Mouse (Mus musculus) left cerebral cortex, postnatal 4 days (tissue): ENCODE results near the gene Eef1a2. TPM values are rescaled to one million over a fixed set of nuclear protein-coding genes. Genes with fewer than 3 reads are reported as not detected.
"Not testable (repeated sequence)": the region's sequence is repeated elsewhere in the genome, so short reads cannot be mapped to it uniquely, and the experiment has no call there.

ENCODE experiments used
- DNase-seq: peaks from one replicate; pipeline ENCODE4 v3.0.0-alpha.2; 2022
- intact Hi-C: fragments of 180-260 bp; cut with DNase I; formaldehyde crosslinking; loops from one replicate; pipeline ENCODE4 v1.15.1; 2025
- total RNA-seq, 2 experiments: library from RNA; stranded (reverse); gene quantifications; 2 replicates each; pipeline ENCODE4 v1.2.3; 2021

Eef1a2 gene
- total RNA-seq = 100 to 1,000 TPM; 399 to 423 TPM

DNA sequence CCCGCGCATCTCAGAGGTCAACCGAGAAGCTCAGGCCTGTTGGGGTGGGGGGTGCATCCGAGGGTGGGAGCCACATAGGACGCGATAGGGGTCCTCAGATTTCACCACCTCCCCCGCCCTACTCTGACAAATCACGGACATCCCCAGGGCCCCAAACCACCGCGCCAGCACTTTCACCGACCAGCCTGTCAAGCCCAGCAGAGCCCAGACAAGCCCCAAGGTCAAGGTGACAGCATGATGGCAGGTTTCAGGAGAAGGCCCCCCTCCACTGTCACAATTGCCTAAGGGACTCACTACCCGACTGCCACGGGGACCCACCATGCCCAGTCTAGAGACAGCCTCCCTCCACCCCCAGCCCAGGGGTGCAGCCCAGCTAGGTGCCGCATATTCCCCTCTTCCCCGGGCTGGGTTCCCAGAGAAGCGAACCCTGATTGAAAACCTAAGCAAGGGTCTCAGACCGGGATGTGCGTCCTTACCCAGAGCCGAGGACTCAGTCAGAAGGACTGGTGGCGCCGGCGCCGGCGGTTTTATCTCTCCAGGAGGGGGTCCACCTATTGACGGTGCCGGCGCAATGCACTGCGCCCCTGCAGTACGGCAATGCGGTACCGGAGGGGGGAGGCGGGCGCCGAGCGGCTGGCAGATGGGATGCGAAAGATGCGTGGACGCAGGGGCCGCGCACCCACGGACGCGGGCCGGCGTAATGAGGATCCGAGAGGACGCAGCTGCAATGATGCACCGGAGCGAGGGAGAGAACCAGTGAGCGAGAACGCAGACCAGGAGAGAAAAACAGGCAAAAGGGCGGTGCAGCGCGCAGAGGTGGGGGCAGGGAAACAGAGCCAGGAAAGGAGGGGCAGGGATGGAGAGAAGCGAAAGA lies at the start of gene Eef1a2:
Gene Eef1a2 (minus strand): TSS at position 767 of the 874 bp plus-strand sequence.
- peak; percentile 59 for DNase-seq
- intact Hi-C loops = no loop called here

DNA sequence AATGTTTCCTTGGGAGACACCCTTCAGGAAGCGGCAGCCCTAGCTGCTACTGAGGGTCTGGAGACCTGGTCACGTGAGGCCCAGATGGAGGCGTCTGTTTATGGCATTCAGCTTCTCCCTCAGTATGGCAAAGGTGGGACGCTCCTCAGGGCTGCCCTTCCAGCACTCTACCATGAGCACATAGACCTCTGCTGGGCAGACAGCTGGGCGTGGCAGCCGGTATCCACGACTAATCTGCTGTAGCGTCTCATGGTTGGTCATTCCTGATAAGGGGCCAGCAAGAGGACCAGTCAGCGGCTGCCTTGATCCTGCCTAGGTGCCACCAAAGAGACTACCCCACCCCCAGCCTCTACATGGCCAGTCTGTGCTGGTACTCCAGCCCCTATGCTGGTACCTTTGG lies 49.3 kb upstream of the Eef1a2 start:
- DNase-seq = no peak
- intact Hi-C loops = no loop called here

DNA sequence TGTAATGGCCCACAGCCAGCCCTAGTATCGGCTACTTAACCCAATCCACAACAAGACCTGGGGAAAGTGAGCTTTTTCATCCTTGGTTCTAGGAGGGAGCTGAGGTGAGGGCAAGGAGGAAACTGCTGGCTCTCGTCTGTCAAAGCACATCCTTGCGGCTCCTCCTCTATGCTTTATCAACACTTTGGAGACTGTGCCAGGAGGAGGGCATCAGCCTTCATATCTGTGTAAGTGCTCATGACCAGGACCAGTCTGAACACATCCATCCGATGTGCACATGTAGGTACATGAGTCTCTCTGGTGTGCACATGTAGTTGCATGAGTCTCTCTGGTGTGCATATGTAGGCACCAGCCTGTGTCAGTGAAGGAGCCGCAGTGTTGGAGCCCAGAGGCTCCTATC lies 48.9 kb upstream of the Eef1a2 start:
- DNase-seq = no peak
- intact Hi-C loops = no loop called here

DNA sequence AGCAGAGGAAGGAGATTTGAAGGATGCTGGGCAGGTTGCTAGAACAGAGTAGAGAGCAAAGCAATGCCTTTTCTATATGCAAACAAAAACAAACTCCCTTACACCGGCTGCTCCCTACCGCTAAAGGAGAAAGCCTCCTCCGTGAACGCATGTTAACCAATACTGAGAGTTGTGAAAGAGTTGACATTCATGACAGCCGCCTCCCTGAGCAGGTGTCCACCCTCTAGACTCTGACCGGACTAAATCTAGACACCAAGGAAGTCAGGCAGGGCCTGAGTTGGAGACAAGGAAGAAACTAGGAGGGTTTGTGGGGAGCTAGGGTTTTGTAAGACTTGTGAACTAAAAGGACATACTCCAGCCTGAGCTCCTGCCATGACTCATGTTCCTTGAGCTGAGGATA lies 46.1 kb upstream of the Eef1a2 start:
- intact Hi-C loops = no loop called here
- no peak for DNase-seq

DNA sequence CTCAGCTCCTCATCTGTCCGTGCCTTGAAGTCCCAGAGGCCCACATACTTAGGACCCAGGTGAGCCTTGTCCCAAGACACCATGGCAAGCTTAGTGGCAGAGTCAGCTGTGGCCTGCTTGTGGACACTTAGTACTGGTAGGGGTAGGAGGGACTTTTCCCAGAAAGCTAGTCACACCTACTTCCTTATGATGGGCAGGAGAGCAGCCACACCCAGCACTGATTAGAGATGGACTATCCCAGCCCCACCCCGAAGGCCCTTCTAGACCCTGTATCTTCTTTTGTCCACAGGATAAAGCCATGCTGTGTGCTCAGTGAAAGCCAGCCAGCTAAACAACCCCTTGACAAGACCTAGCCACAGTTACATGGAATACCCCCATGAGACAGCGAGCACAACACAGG lies 45.6 kb upstream of the Eef1a2 start, which contains the start of gene Ptk6:
Gene Ptk6 (minus strand): TSS at position 368 of the 400 bp plus-strand sequence.
- no peak for DNase-seq
- intact Hi-C loops = no loop called here

DNA sequence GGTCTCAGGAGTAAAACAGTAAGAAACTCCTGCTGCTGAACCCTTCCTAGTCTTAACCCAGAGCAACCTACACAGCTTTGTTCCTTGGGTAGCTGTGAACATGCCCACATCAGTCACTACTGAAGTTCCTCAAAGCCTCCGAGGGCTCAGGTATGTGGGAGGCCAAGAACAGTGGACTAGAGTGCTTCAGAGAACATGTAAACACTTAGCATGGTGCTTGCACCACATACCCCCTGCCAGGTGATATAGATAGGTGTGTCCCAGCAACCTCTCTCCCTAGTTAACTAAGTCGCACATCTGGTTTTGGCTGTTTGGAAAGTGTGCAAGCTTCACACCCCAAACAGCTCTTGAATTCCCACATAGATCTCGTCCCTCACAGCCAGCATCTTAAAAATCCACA lies 44.8 kb upstream of the Eef1a2 start:
- no peak for DNase-seq
- intact Hi-C loops = no loop called here

DNA sequence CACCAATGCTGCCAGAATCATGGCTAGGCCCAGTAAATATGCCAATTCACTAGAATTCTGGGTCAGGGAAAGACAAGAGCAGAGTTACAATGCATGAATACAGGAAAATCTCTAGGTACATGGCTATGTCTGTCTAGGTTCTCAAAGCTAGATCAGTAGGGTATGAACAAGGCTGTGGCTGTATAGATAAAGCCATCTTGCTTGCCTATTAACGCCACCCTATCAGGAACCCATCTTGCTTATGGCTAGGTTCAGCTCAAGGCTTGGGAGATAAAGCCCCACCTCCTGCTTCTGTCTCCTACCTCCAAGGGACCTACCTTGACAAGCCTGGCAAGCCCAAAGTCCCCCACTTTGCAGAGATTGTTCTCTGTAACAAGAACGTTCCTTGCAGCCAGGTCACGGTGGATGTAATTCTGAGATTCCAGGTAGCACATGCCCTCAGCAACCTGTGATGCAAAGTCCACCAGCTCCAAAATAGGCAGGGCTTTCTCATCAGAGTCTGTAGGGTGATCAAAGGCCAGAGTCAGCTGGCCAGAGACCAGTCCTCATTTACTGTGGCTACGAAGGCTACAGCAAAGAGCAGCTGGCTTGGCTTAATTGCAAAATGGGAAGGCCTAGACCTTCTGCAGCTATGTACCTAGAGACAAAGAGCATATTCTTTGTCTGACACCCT lies 40.0 kb upstream of the Eef1a2 start:
- intact Hi-C loops = no loop called here

DNA sequence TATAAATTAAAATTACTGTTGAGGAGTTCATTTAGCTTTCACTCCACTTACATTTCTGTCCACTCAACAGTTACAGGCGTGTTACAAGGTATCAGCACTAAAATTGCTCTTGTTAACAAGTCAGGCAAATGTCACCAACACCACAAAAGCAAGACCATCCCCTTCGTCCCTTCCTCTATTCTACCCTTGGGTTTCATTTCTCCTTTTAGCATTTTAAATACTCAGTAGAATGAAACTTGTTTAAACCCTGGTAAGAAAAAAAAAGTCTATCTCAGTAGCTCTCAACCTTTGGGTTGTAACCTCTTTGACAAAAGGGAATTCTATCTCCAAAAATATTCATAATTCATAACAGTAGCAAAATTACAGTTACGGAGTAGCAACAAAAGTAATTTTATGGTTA lies 36.2 kb upstream of the Eef1a2 start:
- DNase-seq = no peak
- intact Hi-C loops = no loop called here

More for the DNA sequence above, 40.0 kb upstream of the Eef1a2 start:
- DNase-seq = no peak

DNA sequence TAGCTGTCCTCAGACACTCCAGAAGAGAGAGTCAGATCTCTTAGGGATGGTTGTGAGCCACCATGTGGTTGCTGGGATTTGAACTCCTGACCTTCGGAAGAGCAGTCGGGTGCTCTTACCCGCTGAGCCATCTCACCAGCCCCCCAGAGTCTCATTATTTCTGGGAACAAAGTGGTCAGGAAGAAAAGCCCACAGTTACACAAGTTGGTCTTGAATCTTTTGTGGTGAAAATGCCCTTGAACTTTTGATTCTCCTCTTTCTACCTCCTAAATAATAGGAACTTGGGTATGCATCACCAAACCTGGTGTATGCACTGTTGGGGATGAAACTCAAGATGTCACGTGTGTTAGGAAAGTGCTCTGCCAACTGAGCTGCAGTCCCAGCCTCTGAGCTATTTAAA lies 35.1 kb upstream of the Eef1a2 start:
- intact Hi-C loops = no loop called here
- DNase-seq = no peak

DNA sequence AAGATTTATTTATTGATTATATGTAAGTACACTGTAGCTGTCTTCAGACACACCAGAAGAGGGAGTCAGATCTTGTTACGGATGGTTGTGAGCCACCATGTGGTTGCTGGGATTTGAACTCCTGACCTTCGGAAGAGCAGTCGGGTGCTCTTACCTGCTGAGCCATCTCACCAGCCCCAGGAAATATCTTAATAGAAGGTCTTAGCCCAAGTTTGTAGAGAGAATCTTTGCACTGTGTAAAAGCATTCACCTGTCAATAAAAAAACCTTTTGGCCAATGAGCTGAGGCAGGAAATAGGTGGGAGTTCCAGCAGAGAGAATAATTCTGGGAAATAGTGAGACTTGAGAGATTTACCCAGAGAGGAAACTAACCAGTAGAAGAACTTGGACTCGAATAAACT lies 34.6 kb upstream of the Eef1a2 start:
- intact Hi-C loops, DNase-seq: not testable (repeated sequence)

DNA sequence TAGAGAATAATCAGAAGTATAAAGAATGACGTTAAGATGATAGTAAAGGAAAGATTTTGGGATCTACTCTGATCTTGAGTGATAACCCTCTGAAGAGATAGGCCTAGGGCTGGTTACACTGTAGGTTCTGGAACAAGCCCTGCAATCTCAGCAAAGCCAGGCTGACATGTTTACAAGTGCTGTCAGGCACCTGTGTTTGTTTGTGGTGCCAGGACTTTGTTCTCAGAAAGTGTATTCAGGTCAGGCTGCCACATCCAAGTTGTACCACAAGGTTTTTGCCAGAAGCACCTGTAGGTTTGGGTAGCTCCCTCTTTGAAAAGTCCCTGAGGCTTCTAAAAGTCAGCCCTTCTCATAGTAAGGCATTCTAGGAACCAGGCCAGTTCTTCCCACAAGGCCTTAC lies 32.5 kb upstream of the Eef1a2 start:
- intact Hi-C loops = loop anchor here (5.0 kb wide), 1 partner anchor 148 kb away; no protein-coding TSS in a partner anchor
- no peak for DNase-seq

DNA sequence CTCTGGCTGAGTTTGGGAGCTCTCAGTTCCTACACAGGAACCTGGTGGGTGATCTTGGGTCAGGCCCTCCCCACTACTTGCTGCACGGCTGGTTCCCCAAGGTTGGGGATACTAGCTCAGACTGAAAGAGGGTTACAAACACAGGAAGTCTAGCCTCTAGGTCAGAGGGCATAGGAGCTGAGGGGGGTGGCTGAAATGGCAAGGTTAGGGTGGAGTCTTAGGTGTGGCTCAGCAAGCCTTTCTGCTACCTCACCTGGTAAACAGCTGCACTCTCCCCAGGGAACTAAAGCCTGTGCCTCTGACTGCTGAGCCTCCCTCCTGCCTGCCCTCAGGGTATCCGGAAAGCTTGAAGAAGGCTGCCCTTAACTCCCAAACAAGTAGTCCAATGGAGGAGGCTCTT lies 31.9 kb upstream of the Eef1a2 start:
- intact Hi-C loops = loop anchor here (5.0 kb wide), 1 partner anchor 149 kb away; no protein-coding TSS in a partner anchor
- no peak for DNase-seq

DNA sequence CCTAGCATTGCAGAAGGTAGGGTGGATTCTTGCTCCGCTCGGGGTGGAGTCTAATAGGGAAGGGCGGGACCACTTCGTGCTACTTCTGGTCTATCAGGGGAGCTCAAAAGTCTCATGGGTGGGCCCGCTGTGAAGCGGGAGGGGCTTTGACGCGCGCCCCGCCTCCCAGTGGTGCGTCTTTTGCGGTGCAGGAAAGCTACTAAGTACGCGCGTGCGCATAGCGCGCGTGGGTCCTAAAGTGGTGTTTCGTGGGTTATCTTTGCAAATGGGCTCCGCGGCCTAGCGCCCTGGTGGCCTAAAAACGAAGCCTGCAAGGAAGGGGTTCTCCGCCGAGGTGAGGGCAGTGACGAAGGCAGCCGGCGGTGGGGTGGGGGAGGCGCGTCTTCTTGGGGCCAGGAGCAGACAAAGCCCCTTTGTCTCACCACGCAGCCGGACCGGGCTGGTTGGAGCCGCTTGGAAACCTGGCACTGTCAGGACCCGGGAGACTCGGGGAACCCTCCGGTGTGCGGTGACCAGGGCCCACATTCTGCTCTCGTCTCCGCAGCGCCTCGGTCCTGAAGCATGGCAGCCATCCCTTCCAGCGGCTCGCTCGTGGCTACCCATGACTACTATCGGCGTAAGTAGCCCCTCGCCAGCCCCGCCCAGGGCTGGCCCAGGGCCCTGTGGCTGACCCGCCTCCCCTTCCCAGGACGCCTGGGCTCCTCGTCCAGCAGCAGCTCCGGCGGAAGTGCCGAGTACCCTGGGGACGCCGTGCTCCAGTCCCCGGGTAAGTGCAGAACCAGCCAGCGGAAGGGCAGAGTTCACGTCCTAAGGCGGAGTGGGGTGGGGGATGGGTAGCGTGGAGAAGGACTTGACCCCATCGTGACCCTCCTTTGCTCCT lies 30.5 kb upstream of the Eef1a2 start, which contains the start of gene Ppdpf:
Gene Ppdpf (plus strand): TSS at position 127 of the 880 bp plus-strand sequence.
- intact Hi-C loops = loop anchor here (5.0 kb wide), 1 partner anchor 150 kb away; no protein-coding TSS in a partner anchor
- DNase-seq = peak; percentile 82

DNA sequence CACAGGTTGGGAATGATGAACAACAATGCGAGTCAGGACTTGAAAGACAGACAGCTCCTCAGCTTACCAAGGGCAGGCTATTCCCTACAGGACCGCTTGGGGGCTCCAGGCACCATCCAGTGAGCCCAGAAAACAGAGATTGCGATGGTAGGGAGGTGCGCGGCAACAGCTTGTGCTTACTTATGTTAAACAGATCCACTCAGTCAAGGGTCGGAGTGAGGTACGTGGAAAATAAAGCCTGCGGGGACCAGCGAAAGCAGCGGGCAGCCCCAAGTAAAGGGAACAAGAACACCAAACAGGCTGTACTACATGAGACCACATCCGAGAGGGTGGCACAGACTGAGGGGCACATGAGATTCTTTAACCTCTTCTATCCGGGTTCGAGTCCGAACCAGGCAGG lies 29.8 kb upstream of the Eef1a2 start:
- intact Hi-C loops = loop anchor here (5.0 kb wide), 1 partner anchor 151 kb away; no protein-coding TSS in a partner anchor
- DNase-seq = peak; percentile 88

DNA sequence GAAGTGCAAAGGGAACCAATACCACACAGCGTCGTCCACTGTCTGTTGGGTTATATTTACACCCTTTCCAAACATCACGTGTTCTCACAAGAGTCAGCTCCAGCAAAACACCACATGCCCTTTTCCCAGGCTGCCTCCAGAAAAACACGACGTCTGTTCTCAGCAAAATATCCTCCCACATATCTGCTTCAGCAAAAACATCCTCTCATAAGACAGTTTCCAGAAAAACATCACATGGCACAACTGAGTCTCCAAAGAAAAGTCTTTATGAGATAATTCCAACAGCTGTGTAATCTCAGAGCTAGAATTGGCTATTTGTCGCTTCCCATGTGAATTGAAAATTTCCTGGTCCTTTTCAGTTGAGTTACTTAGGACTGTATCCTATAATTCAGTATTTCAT lies 24.1 kb upstream of the Eef1a2 start:
- no peak for DNase-seq
- intact Hi-C loops = no loop called here

DNA sequence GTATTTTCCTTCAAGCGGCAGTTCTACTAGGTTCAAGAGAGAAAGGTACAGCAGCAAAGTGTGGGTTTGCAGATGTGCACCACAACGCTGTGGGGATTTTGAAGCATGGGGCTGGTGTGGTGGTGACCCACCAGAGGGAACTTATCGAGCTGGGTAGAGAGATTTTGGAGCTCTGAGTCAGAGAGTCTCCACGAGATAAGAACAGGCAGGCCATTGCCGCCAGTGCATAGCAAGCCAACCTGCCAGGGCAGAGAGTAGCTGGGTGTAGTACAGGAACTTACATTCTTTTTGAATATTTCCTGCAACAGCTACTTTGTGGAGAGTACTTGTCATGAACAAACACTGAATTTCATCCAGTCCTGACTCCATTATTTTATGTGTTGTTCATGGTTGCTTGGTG lies 21.7 kb upstream of the Eef1a2 start:
- intact Hi-C loops = no loop called here
- DNase-seq = no peak

DNA sequence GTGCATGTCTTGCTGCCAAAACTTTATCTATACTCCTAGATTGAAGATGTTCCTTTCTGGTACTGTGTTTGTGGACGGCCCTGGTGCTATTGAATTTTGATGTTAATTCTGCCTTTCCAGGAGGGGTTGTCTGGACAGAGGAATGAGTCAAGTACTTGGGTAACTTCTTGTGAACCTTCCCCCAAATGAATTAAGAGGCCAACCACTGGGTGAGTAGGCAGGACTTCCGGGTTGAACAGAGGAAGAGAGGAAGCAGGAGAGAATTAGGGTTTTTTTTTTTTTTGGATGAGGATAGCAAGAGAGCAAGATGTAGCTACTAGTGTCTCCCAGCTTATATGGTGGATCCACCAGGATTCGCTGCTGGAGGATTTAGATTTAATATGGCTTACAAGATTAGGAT lies 21.2 kb upstream of the Eef1a2 start:
- DNase-seq = no peak

DNA sequence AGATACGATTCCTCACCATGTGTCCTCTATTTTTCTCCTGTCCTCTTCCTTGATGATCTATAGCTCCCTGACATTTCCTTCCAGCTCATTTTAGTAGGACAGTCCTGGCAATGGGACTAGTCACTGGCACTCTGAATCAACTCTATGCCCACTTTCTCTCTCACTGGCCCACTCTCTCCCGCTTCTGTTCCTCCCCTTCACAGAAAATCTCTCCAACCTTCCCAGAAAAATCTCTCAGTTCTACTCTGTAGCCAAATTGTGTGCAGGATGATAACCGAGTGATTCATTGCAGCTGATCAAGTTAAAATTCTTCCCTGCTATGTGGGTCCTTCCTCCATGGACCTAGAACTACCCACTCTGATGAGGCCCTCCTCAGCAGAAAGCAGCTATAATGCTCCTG lies 17.8 kb upstream of the Eef1a2 start:
- intact Hi-C loops = no loop called here
- DNase-seq = no peak

More for the DNA sequence above, 21.2 kb upstream of the Eef1a2 start:
- intact Hi-C loops = no loop called here

DNA sequence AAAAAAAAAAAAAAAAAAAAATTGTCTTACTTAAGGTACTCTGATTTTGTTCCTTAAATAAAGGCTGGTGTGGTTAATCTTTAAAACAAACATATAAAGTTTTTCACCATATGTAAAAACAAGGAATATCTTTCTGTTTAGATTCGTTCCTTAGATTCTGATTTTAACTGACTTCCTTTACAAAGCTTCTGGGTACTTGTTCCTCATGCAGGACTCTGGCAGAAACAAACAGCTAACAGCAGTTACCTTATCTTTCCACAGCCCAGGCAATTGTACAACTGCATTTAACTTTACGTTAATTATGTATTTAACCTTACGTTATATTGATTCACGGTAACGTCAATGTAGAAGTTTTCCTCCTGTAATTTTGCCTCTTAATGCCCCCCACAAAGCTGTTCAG lies 9.7 kb upstream of the Eef1a2 start:
- intact Hi-C loops = no loop called here

DNA sequence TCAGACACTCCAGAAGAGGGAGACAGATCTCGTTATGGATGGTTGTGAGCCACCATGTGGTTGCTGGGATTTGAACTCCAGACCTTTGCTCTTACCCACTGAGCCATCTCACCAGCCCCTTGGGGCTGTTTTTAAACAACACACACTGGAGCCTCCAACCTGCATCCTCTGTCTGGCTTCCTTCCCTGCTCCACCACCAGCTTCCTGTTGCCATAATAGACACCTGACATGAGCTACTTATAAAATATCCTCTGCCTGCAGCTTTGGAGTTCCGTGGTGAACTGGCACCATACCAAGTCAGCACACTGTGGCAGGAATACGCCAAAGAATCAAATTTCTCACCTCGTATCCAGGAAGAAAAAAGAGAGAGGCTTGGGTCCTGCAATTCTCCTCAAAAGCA lies 4.0 kb upstream of the Eef1a2 start:
- no peak for DNase-seq
- intact Hi-C loops = no loop called here

More for the DNA sequence above, 9.7 kb upstream of the Eef1a2 start:
- DNase-seq = no peak

DNA sequence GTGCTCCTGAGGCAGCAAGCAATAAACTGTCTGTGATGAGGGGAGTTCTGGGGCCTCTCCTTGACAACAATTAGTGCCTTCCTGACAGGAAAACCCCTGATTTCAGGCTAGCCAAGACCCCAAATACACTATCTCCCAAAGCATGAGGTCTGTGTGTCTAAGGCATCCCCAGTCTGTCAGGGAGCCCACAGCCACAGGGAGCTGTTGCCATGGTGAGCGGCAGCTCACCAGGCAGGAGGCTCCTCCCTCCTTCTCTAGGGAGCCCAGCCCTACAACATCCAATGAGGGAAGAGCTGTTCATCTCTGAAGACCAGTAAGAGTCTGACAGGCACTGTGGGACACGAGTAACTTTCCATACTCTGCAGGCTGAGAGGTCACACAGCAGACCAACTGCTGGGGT lies 3.0 kb upstream of the Eef1a2 start:
- no peak for DNase-seq

More for the DNA sequence above, 3.0 kb upstream of the Eef1a2 start:
- intact Hi-C loops = no loop called here
